Mouse (Mus musculus) MEL (cell line): ENCODE data around the gene Cops6. TPM values are rescaled to one million over a fixed set of nuclear protein-coding genes. Genes with fewer than 3 reads are reported as not detected.

Source experiments
- DNase-seq: peaks from one replicate; pipeline ENCODE4 v3.0.0; 2011; ENCODE audit warnings: low read depth, low spot score
- H3K27ac ChIP-seq: 2 replicates; pipeline ENCODE4 v1.5.1; 2012; ENCODE audit warnings: low read depth, mild to moderate bottlenecking, control low read depth, low read length, moderate library complexity; ENCODE audit not compliant: control insufficient read depth
- H3K27me3 ChIP-seq, 2 experiments: fragments of 150-350 bp in 1 of 2; sonication (generic) in 1 of 2; 2 replicates each; pipeline ENCODE4 v1.6.1; 2012; ENCODE audit warnings: low read length in 2 of 2, mild to moderate bottlenecking in 2 of 2, improper control_type of control experiment in 1 of 2, moderate library complexity in 1 of 2; ENCODE audit not compliant: insufficient read depth in 2 of 2, control insufficient read depth in 1 of 2
- H3K36me3 ChIP-seq, 2 experiments: 2 replicates each; pipeline ENCODE4 v1.6.1; 2012 to 2014; ENCODE audit warnings: low read length in 2 of 2, improper control_type of control experiment in 1 of 2, inconsistent platforms in 1 of 2, mild to moderate bottlenecking in 1 of 2; ENCODE audit not compliant: insufficient read depth in 2 of 2, control insufficient read depth in 1 of 2
- H3K4me1 ChIP-seq, 2 experiments: fragments of 150-350 bp in 1 of 2; sonication (generic) in 1 of 2; 2 replicates each; pipeline ENCODE4 v1.6.1; 2012; ENCODE audit warnings: low read length in 2 of 2, improper control_type of control experiment in 1 of 2, mild to moderate bottlenecking in 1 of 2; ENCODE audit not compliant: insufficient read depth in 2 of 2, control insufficient read depth in 1 of 2
- H3K4me3 ChIP-seq, 2 experiments: fragments of 150-350 bp in 1 of 2; sonication (generic) in 1 of 2; 2 replicates each; pipeline ENCODE4 v1.5.1; 2012; ENCODE audit warnings: low read depth in 2 of 2, low read length in 2 of 2, mild to moderate bottlenecking in 2 of 2, moderate library complexity in 2 of 2, control low read depth in 1 of 2, improper control_type of control experiment in 1 of 2; ENCODE audit not compliant: control insufficient read depth in 1 of 2, insufficient read depth in 1 of 2
- H3K79me2 ChIP-seq: 2 replicates; pipeline ENCODE4 v1.6.1; 2012; ENCODE audit warnings: mild to moderate bottlenecking, low read length, moderate library complexity; ENCODE audit not compliant: control insufficient read depth, poor library complexity, insufficient read depth
- H3K9ac ChIP-seq: 2 replicates; pipeline ENCODE4 v1.6.1; 2012; ENCODE audit warnings: low read depth, mild to moderate bottlenecking, control low read depth, low read length, moderate library complexity; ENCODE audit not compliant: control insufficient read depth, poor library complexity, severe bottlenecking
- H3K9me3 ChIP-seq: fragments of 150-350 bp; sonication (generic); replicated peaks from 2 replicates; pipeline ENCODE4 v1.6.1; 2012; ENCODE audit warnings: mild to moderate bottlenecking, low read length, improper control_type of control experiment, moderate library complexity; ENCODE audit not compliant: insufficient read depth
- CTCF ChIP-seq, 3 experiments: IDR thresholded peaks in 2 of 3; conservative IDR thresholded peaks in 1 of 3; 2 replicates each; pipeline ENCODE4 v1.5.1; 2011 to 2012; ENCODE audit warnings: low read length in 3 of 3, low read depth in 2 of 3, mild to moderate bottlenecking in 2 of 3, improper control_type of control experiment in 1 of 3, inconsistent platforms in 1 of 3, mixed read lengths in 1 of 3, moderate library complexity in 1 of 3; ENCODE audit not compliant: control insufficient read depth in 1 of 3, insufficient read depth in 1 of 3, poor library complexity in 1 of 3, severe bottlenecking in 1 of 3
- polyA plus RNA-seq, 2 experiments: library from polyadenylated mRNA; stranded (reverse) in 1 of 2; unstranded in 1 of 2; fragments of >175 nt in 1 of 2; fragments of >200 nt in 1 of 2; gene quantifications; 2 replicates each; pipeline versions ENCODE4 v1.2.1 to v1.2.4; 2012; ENCODE audit warnings: low replicate concordance in 2 of 2, low read depth in 1 of 2; ENCODE audit not compliant: insufficient read length in 2 of 2, insufficient read depth in 1 of 2, missing spikeins in 1 of 2
- total RNA-seq: library from RNA; depleted of rRNA; stranded (reverse); fragments of 300-350 nt; gene quantifications from 2 replicates; pipeline ENCODE4 v1.2.3, GENCODE M21; 2012; rRNA removed

Cops6 gene
- total and polyA plus RNA-seq, 3 experiments = 52.6 to 152 TPM; not detected in 1

- H3K36me3 ChIP-seq = no peaks in the 10 kb centered on the region
- H3K27ac ChIP-seq = no peak overlapping the region
- H3K9ac ChIP-seq = no peak overlapping the region
- no peaks in the 10 kb centered on the region for H3K4me1 ChIP-seq
- H3K27me3 ChIP-seq = no peaks in the 10 kb centered on the region
- no peak overlapping the region for H3K4me3 ChIP-seq
- TF ChIP-seq CTCF (IDR thresholded peaks at IDR 0.05 in 2 of 3, conservative IDR thresholded peaks at IDR 0.05 in 1 of 3; ENCODE audit: control insufficient read depth in 1 of 3, insufficient read depth in 1 of 3, low read depth in 2 of 3, low read length in 3 of 3, poor library complexity in 1 of 3, severe bottlenecking in 1 of 3) = no peak
- no peaks in the 10 kb centered on the region for H3K79me2 ChIP-seq
- no peaks in the 10 kb centered on the region for H3K9me3 ChIP-seq
- DNase-seq = no peak
These were observed 47.0 kb downstream of the Cops6 start for GRCm38 (mm10) chr5:138207873-138208272.

Other genes starting within 250 kb of the Cops6 start
- not detected in 2 replicates for gene Cyp3a13, start 239.5 kb upstream of the Cops6 start, total RNA-seq
- gene Cyp3a13, start 239.5 kb upstream of the Cops6 start, polyA plus RNA-seq = not detected
- not detected in 2 replicates for gene Gjc3, start 198.0 kb upstream of the Cops6 start, total RNA-seq
- not detected for gene Gjc3, start 198.0 kb upstream of the Cops6 start, polyA plus RNA-seq
- gene Azgp1, start 179.6 kb upstream of the Cops6 start, total RNA-seq = not detected in 2 replicates
- gene Azgp1, start 179.6 kb upstream of the Cops6 start, polyA plus RNA-seq = not detected
- gene Smok3a, start 139.8 kb upstream of the Cops6 start, total RNA-seq = not detected in 2 replicates
- gene Smok3a, start 139.8 kb upstream of the Cops6 start, polyA plus RNA-seq = not detected
- not detected in 2 replicates for gene Smok3b, start 139.6 kb upstream of the Cops6 start, total RNA-seq
- not detected for gene Smok3b, start 139.6 kb upstream of the Cops6 start, polyA plus RNA-seq
- gene Smok3c, start 107.9 kb upstream of the Cops6 start, total RNA-seq = not detected in 2 replicates
- not detected for gene Smok3c, start 107.9 kb upstream of the Cops6 start, polyA plus RNA-seq
- gene Zkscan1, start 76.0 kb upstream of the Cops6 start, total RNA-seq = 11.5 and 13.4 TPM in 2 replicates
- 10 to 100 TPM; 10.6 to 51.7 TPM for gene Zkscan1, start 76.0 kb upstream of the Cops6 start, polyA plus RNA-seq
- 7.6 and 9.0 TPM in 2 replicates for gene Zscan21, start 44.2 kb upstream of the Cops6 start, total RNA-seq
- gene Zscan21, start 44.2 kb upstream of the Cops6 start, polyA plus RNA-seq = 10 to 100 TPM in 1 of 2 experiments, not detected in 1; 10.5 TPM
- 5.4 and 6.9 TPM in 2 replicates for gene Zfp113, start 5.3 kb upstream of the Cops6 start, total RNA-seq
- gene Zfp113, start 5.3 kb upstream of the Cops6 start, polyA plus RNA-seq = 1 to 10 TPM in 1 of 2 experiments, not detected in 1; 6.8 TPM
- gene Ap4m1, start 10.9 kb downstream of the Cops6 start, total RNA-seq = 19.1 and 22.2 TPM in 2 replicates
- 10 to 100 TPM in 1 of 2 experiments, not detected in 1; 38.5 TPM for gene Ap4m1, start 10.9 kb downstream of the Cops6 start, polyA plus RNA-seq
- 202 TPM in 2 replicates for gene Mcm7, start 11.4 kb downstream of the Cops6 start, total RNA-seq
- gene Mcm7, start 11.4 kb downstream of the Cops6 start, polyA plus RNA-seq = 100 to 1,000 TPM; 255 to 565 TPM
- 52.6 and 59.6 TPM in 2 replicates for gene Taf6, start 26.4 kb downstream of the Cops6 start, total RNA-seq
- 10 to 100 TPM in 1 of 2 experiments, not detected in 1; 94.7 TPM for gene Taf6, start 26.4 kb downstream of the Cops6 start, polyA plus RNA-seq
- gene Cnpy4, start 26.4 kb downstream of the Cops6 start, total RNA-seq = 7.8 TPM in 2 replicates
- gene Cnpy4, start 26.4 kb downstream of the Cops6 start, polyA plus RNA-seq = 10 to 100 TPM in 1 of 2 experiments, not detected in 1; 12.1 TPM
- gene Mblac1, start 33.2 kb downstream of the Cops6 start, total RNA-seq = 5.0 and 5.2 TPM in 2 replicates
- 1 to 10 TPM in 1 of 2 experiments, not detected in 1; 5.7 TPM for gene Mblac1, start 33.2 kb downstream of the Cops6 start, polyA plus RNA-seq
- gene Nxpe5, start 64.8 kb downstream of the Cops6 start, total RNA-seq = not detected in 2 replicates
- not detected for gene Nxpe5, start 64.8 kb downstream of the Cops6 start, polyA plus RNA-seq
- 45.7 and 51.5 TPM in 2 replicates for gene Lamtor4, start 94.4 kb downstream of the Cops6 start, total RNA-seq
- 10 to 100 TPM in 1 of 2 experiments, not detected in 1; 59.0 TPM for gene Lamtor4, start 94.4 kb downstream of the Cops6 start, polyA plus RNA-seq
- 27.8 and 35.6 TPM in 2 replicates for gene BC037034, start 103.0 kb downstream of the Cops6 start, total RNA-seq
- gene BC037034, start 103.0 kb downstream of the Cops6 start, polyA plus RNA-seq = 10 to 100 TPM in 1 of 2 experiments, not detected in 1; 59.1 TPM
- gene Gal3st4, start 111.8 kb downstream of the Cops6 start, total RNA-seq = 0.15 and 0.16 TPM in 2 replicates
- under 1 TPM in 1 of 2 experiments, not detected in 1; 0.17 TPM for gene Gal3st4, start 111.8 kb downstream of the Cops6 start, polyA plus RNA-seq
- not detected in 2 replicates for gene Gm43720, start 118.9 kb downstream of the Cops6 start, total RNA-seq
- not detected for gene Gm43720, start 118.9 kb downstream of the Cops6 start, polyA plus RNA-seq
- 0.04 TPM in 1 of 2 replicates, not detected in the other for gene Gpc2, start 118.9 kb downstream of the Cops6 start, total RNA-seq
- not detected for gene Gpc2, start 118.9 kb downstream of the Cops6 start, polyA plus RNA-seq
- not detected in 2 replicates for gene Stag3, start 119.2 kb downstream of the Cops6 start, total RNA-seq
- under 1 TPM in 1 of 2 experiments, not detected in 1; 0.07 TPM for gene Stag3, start 119.2 kb downstream of the Cops6 start, polyA plus RNA-seq
- not detected in 2 replicates for gene Pvrig, start 180.9 kb downstream of the Cops6 start, total RNA-seq
- gene Pvrig, start 180.9 kb downstream of the Cops6 start, polyA plus RNA-seq = not detected